Mouse (Mus musculus): Measurements from ENCODE around the gene Dnase1l2. TPM values are rescaled to one million over a fixed set of nuclear protein-coding genes. Genes with fewer than 3 reads are reported as not detected.
A peak's percentile ranks its signal among the peaks of the same experiment; 100 is the strongest.

The Dnase1l2 gene
- total RNA-seq, 1 experiment: 1.2 TPM

DNA sequence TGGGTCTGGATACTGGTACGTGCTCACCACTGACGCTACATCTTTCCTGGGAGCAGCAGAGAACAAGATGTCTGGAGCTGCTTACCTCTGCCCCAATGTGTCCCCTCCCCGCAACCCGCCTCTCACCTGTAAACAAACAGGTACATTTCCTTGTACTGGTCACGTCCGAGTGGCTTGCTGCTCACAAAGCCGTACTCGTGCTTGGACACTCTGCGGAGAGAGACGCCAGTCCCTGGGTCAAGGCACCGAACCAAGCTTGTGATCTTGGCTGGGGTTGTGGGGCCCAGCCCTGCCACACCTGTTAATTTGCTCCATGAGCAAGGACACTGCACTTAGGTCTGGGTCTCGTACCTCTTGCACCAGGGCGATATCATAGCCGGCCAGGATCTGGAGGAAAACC is 798 bp downstream of the Dnase1l2 start:
- H3K4me3 ChIP-seq (ENCODE audit: insufficient read depth in 1 of 2, low read depth in 1 of 2, low read length in 2 of 2, poor library complexity in 1 of 2, severe bottlenecking in 1 of 2): peak overlapping the region in 1 of 2 experiments; percentile 21; a peak in 1 of 4 replicates
- TF ChIP-seq MAFK (IDR thresholded peaks at IDR 0.05; ENCODE audit: insufficient read depth, low read depth, low read length) (no peak), CHD2 (IDR thresholded peaks at IDR 0.05; ENCODE audit: low read depth, low read length) (no peak)
- peaks cover 0 to 2% of the 10 kb centered on the region in 2 experiments; a peak in 1 of 4 replicates for H3K4me1 ChIP-seq (ENCODE audit: control insufficient read depth in 2 of 2, insufficient read depth in 2 of 2, low read length in 2 of 2, poor library complexity in 1 of 2)
- H3K36me3 ChIP-seq (ENCODE audit: control insufficient read depth, insufficient read depth, low read length, poor library complexity, severe bottlenecking): peaks cover 45% of the 10 kb centered on the region
- no peak for DNase-seq (ENCODE audit: low read depth, low spot score)
- no peak overlapping the region for H3K9ac ChIP-seq (ENCODE audit: insufficient read depth, low read depth, low read length, poor library complexity, severe bottlenecking)
- in situ Hi-C loops (cut with MboI; ENCODE audit: low sequenced_read_pairs in 2 of 2, unreplicated experiment in 2 of 2): no loop called here
- no peak overlapping the region for H3K27ac ChIP-seq (ENCODE audit: insufficient read depth, low read depth, low read length, poor library complexity, severe bottlenecking)
- no peaks in the 10 kb centered on the region for H3K9me3 ChIP-seq (ENCODE audit: control insufficient read depth, insufficient read depth, low read depth, low read length)

GRCm38 (mm10) chr17:24441148-24441547 is 1.8 kb downstream of the Dnase1l2 start:
- in situ Hi-C loops (cut with MboI; ENCODE audit: low sequenced_read_pairs in 2 of 2, unreplicated experiment in 2 of 2): no loop called here
- no peak overlapping the region for H3K4me3 ChIP-seq (ENCODE audit: insufficient read depth in 1 of 2, low read depth in 1 of 2, low read length in 2 of 2, poor library complexity in 1 of 2, severe bottlenecking in 1 of 2)
- no peak for TF ChIP-seq ZC3H11A (IDR thresholded peaks at IDR 0.05; ENCODE audit: borderline replicate concordance, low read depth, low read length)
- no peak for TF ChIP-seq MAFK (IDR thresholded peaks at IDR 0.05; ENCODE audit: insufficient read depth, low read depth, low read length)
- TF ChIP-seq CHD2 (IDR thresholded peaks at IDR 0.05; ENCODE audit: low read depth, low read length): no peak
- no peak for TF ChIP-seq ZNF384 (IDR thresholded peaks at IDR 0.05; ENCODE audit: low read depth, low read length)
- TF ChIP-seq HCFC1 (IDR thresholded peaks at IDR 0.05; ENCODE audit: borderline replicate concordance, insufficient read depth, low read length): no peak
- DNase-seq (ENCODE audit: low read depth, low spot score): no peak
- no peak overlapping the region for H3K9ac ChIP-seq (ENCODE audit: insufficient read depth, low read depth, low read length, poor library complexity, severe bottlenecking)
- peaks cover 37% of the 10 kb centered on the region for H3K36me3 ChIP-seq (ENCODE audit: control insufficient read depth, insufficient read depth, low read length, poor library complexity, severe bottlenecking)
- peaks cover 0 to 2% of the 10 kb centered on the region in 2 experiments; a peak in 1 of 4 replicates for H3K4me1 ChIP-seq (ENCODE audit: control insufficient read depth in 2 of 2, insufficient read depth in 2 of 2, low read length in 2 of 2, poor library complexity in 1 of 2)
- H3K9me3 ChIP-seq (ENCODE audit: control insufficient read depth, insufficient read depth, low read depth, low read length): no peaks in the 10 kb centered on the region
- no peak overlapping the region for H3K27ac ChIP-seq (ENCODE audit: insufficient read depth, low read depth, low read length, poor library complexity, severe bottlenecking)

- TF ChIP-seq HCFC1 (IDR thresholded peaks at IDR 0.05; ENCODE audit: borderline replicate concordance, insufficient read depth, low read length) (no peak), ZC3H11A (IDR thresholded peaks at IDR 0.05; ENCODE audit: borderline replicate concordance, low read depth, low read length) (no peak), MAFK (IDR thresholded peaks at IDR 0.05; ENCODE audit: insufficient read depth, low read depth, low read length) (no peak), ZNF384 (IDR thresholded peaks at IDR 0.05; ENCODE audit: low read depth, low read length) (no peak), CHD2 (IDR thresholded peaks at IDR 0.05; ENCODE audit: low read depth, low read length) (no peak)
- H3K27ac ChIP-seq (ENCODE audit: insufficient read depth, low read depth, low read length, poor library complexity, severe bottlenecking): no peak overlapping the region
- in situ Hi-C loops (cut with MboI; ENCODE audit: low sequenced_read_pairs in 2 of 2, unreplicated experiment in 2 of 2): no loop called here
- H3K4me3 ChIP-seq (ENCODE audit: insufficient read depth in 1 of 2, low read depth in 1 of 2, low read length in 2 of 2, poor library complexity in 1 of 2, severe bottlenecking in 1 of 2): no peak overlapping the region
- peaks cover 31% of the 10 kb centered on the region for H3K36me3 ChIP-seq (ENCODE audit: control insufficient read depth, insufficient read depth, low read length, poor library complexity, severe bottlenecking)
- peaks cover 0 to 2% of the 10 kb centered on the region in 2 experiments; a peak in 1 of 4 replicates for H3K4me1 ChIP-seq (ENCODE audit: control insufficient read depth in 2 of 2, insufficient read depth in 2 of 2, low read length in 2 of 2, poor library complexity in 1 of 2)
- no peak for DNase-seq (ENCODE audit: low read depth, low spot score)
- H3K9me3 ChIP-seq (ENCODE audit: control insufficient read depth, insufficient read depth, low read depth, low read length): no peaks in the 10 kb centered on the region
- no peak overlapping the region for H3K9ac ChIP-seq (ENCODE audit: insufficient read depth, low read depth, low read length, poor library complexity, severe bottlenecking)
These were observed 2.5 kb downstream of the Dnase1l2 start for GRCm38 (mm10) chr17:24440377-24440776.

GRCm38 (mm10) chr17:24437016-24437415 is 5.9 kb downstream of the Dnase1l2 start:
- H3K9ac ChIP-seq (ENCODE audit: insufficient read depth, low read depth, low read length, poor library complexity, severe bottlenecking): no peak overlapping the region
- no peak overlapping the region for H3K4me3 ChIP-seq (ENCODE audit: insufficient read depth in 1 of 2, low read depth in 1 of 2, low read length in 2 of 2, poor library complexity in 1 of 2, severe bottlenecking in 1 of 2)
- no peaks in the 10 kb centered on the region for H3K9me3 ChIP-seq (ENCODE audit: control insufficient read depth, insufficient read depth, low read depth, low read length)
- TF ChIP-seq HCFC1 (IDR thresholded peaks at IDR 0.05; ENCODE audit: borderline replicate concordance, insufficient read depth, low read length) (no peak), ZNF384 (IDR thresholded peaks at IDR 0.05; ENCODE audit: low read depth, low read length) (no peak), CHD2 (IDR thresholded peaks at IDR 0.05; ENCODE audit: low read depth, low read length) (no peak), ZC3H11A (IDR thresholded peaks at IDR 0.05; ENCODE audit: borderline replicate concordance, low read depth, low read length) (no peak), MAFK (IDR thresholded peaks at IDR 0.05; ENCODE audit: insufficient read depth, low read depth, low read length) (no peak)
- peaks cover 0 to under 1% of the 10 kb centered on the region in 2 experiments; a peak in 1 of 4 replicates for H3K4me1 ChIP-seq (ENCODE audit: control insufficient read depth in 2 of 2, insufficient read depth in 2 of 2, low read length in 2 of 2, poor library complexity in 1 of 2)
- DNase-seq (ENCODE audit: low read depth, low spot score): no peak
- H3K27ac ChIP-seq (ENCODE audit: insufficient read depth, low read depth, low read length, poor library complexity, severe bottlenecking): no peak overlapping the region
- peaks cover 11% of the 10 kb centered on the region; the same call in 1 of the 2 replicates for H3K36me3 ChIP-seq (ENCODE audit: control insufficient read depth, insufficient read depth, low read length, poor library complexity, severe bottlenecking)
- in situ Hi-C loops (cut with MboI; ENCODE audit: low sequenced_read_pairs in 2 of 2, unreplicated experiment in 2 of 2): no loop called here

Data from ES-E14 (cell line).